Mouse (Mus musculus) kidney, adult 2 months (tissue): ENCODE measurements around the gene Cphx3. TPM values are rescaled to one million over a fixed set of nuclear protein-coding genes. Genes with fewer than 3 reads are reported as not detected.
"Not testable (repeated sequence)": the region's sequence is repeated elsewhere in the genome, so short reads cannot be mapped to it uniquely, and the experiment has no call there.

ENCODE experiments used
- DNase-seq: peaks from one replicate; pipeline ENCODE4 v3.0.0; 2021
- H3K27ac ChIP-seq: fragments of 200-500 bp; 2 replicates; pipeline ENCODE4 v1.5.1; 2012; ENCODE audit warnings: low read depth, low read length, control low read depth, inconsistent platforms; ENCODE audit not compliant: insufficient read depth
- H3K27me3 ChIP-seq: fragments of 200-500 bp; replicated peaks from 2 replicates; pipeline ENCODE4 v1.6.1; 2012; ENCODE audit warnings: mild to moderate bottlenecking, moderate library complexity, low read length, inconsistent platforms; ENCODE audit not compliant: control insufficient read depth, insufficient read depth
- H3K36me3 ChIP-seq: fragments of 200-500 bp; 2 replicates; pipeline ENCODE4 v1.6.1; 2012; ENCODE audit warnings: mild to moderate bottlenecking, moderate library complexity, low read length, inconsistent platforms; ENCODE audit not compliant: control insufficient read depth, insufficient read depth
- H3K4me1 ChIP-seq: fragments of 200-500 bp; 2 replicates; pipeline ENCODE4 v1.6.1; 2011; ENCODE audit warnings: low read length; ENCODE audit not compliant: control insufficient read depth, insufficient read depth
- H3K4me3 ChIP-seq: fragments of 200-500 bp; 2 replicates; pipeline ENCODE4 v1.5.1; 2011; ENCODE audit warnings: mild to moderate bottlenecking, low read depth, low read length, control low read depth; ENCODE audit not compliant: insufficient read depth
- WGBS: fragments of 180-500 bp; shearing (Covaris S2); methylation state at CpG from one replicate; pipeline ENCODE4 v1.1.7; 2018; 5-methylcytosine and 5-hydroxymethylcytosine counted together
- polyA plus RNA-seq: library from polyadenylated mRNA; depleted of rRNA; stranded (reverse); fragments of >200 nt; gene quantifications from 2 replicates; pipeline ENCODE4 v1.2.3, GENCODE M21; 2012; rRNA removed

The Cphx3 gene
- polyA plus RNA-seq, 1 experiment: 0.50 TPM

GRCm38 (mm10) chr14:26257756-26258617 lies 175.9 kb downstream of the Cphx3 start, which contains the start of gene Duxbl3:
Duxbl3 (plus strand) TSS chr14:26257962.
- not testable (repeated sequence) for H3K4me1 ChIP-seq, H3K27ac ChIP-seq, H3K4me3 ChIP-seq, H3K36me3 ChIP-seq, DNase-seq, H3K27me3 ChIP-seq
- no CpG with 5 or more reads among the region's 25 CpGs for WGBS

DNA sequence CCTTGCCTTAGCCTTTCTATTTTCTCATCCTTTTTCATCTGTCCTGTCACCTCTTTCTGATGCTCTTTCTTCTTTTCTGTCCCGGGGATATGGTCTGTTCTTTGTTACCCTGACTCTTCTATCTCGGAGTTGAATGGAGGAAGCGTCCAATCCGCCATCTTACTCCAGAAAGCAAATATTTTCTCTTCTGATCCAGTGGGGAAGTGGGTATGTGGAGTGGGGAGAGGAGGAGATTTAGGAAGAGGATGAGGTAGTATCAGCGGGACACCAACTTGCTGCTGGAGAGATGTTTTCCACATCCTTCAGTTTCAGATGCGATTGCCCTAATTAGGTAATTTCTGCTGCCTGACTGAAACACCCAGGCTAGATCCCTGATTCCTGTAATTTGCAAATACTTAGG lies 176.6 kb downstream of the Cphx3 start:
- WGBS: no CpG with 5 or more reads among the region's 6 CpGs
- not testable (repeated sequence) for H3K27ac ChIP-seq, H3K36me3 ChIP-seq, H3K4me3 ChIP-seq, H3K4me1 ChIP-seq, H3K27me3 ChIP-seq, DNase-seq

Other genes starting within 250 kb of the Cphx3 start
- 105 and 116 TPM in 2 replicates for gene Anxa11, start 240.1 kb upstream of the Cphx3 start, polyA plus RNA-seq
- 3.2 and 4.6 TPM in 2 replicates for gene Plac9a, start 179.2 kb upstream of the Cphx3 start, polyA plus RNA-seq
- gene Tmem254a, start 154.6 kb upstream of the Cphx3 start, polyA plus RNA-seq: 17.9 and 25.9 TPM in 2 replicates
- gene Cphx1, start 144.0 kb upstream of the Cphx3 start, polyA plus RNA-seq: not detected in 2 replicates
- gene Duxbl1, start 103.7 kb upstream of the Cphx3 start, polyA plus RNA-seq: not detected in 2 replicates
- gene Gm9780, start 39.6 kb upstream of the Cphx3 start, polyA plus RNA-seq: 38.4 and 69.3 TPM in 2 replicates
- gene Tmem254c, start 14.9 kb upstream of the Cphx3 start, polyA plus RNA-seq: 7.9 and 68.7 TPM in 2 replicates
- gene Cphx2, start 781 bp upstream of the Cphx3 start, polyA plus RNA-seq: 0.43 TPM in 1 of 2 replicates, not detected in the other
- not detected in 2 replicates for gene Duxbl2, start 36.1 kb downstream of the Cphx3 start, polyA plus RNA-seq
- 32.3 and 34.4 TPM in 2 replicates for gene Plac9b, start 100.2 kb downstream of the Cphx3 start, polyA plus RNA-seq
- 162 and 226 TPM in 2 replicates for gene Tmem254b, start 124.7 kb downstream of the Cphx3 start, polyA plus RNA-seq
- gene Duxbl3, start 175.7 kb downstream of the Cphx3 start, polyA plus RNA-seq: 0.08 TPM in 1 of 2 replicates, not detected in the other